Mouse (Mus musculus): ENCODE measurements around the gene Prkca.

Prkca gene

DNA sequence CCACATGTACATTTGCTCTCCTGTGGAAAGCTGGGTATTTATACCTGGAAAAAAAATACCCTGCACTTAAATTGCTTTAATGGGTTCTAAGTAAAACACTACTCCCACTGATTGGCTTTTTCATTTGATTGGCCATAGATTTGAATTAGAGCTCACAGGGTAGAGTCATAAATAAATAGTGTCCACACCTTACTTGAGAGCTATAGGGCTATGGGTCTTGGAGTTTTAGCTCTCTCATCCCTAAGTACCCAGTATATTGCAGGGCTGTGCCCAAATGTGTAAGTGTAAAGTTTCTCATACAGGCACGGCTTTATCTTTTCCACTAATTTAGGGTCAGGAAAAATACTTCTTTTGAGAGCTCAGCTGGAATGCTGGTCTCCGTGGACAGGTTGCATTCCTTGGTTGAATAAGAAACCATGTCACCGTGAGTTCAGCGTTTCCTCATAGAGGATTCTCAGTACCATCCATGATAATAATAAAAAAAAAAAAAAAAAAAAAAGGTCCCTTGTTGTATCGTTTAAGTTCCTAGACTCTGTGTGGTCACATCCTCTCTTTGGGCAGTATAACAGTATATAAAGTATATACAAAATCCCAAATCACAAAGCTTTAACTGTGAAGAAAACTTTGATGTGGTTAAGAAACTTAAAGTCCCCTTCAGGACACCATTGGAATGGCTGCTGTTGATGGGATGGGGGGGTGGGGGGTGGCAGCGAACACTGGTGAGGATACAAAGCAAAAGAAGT is 82.8 kb downstream of the Prkca start:
- no peak for DNase-seq (ENCODE audit: low read depth, low spot score)

DNA sequence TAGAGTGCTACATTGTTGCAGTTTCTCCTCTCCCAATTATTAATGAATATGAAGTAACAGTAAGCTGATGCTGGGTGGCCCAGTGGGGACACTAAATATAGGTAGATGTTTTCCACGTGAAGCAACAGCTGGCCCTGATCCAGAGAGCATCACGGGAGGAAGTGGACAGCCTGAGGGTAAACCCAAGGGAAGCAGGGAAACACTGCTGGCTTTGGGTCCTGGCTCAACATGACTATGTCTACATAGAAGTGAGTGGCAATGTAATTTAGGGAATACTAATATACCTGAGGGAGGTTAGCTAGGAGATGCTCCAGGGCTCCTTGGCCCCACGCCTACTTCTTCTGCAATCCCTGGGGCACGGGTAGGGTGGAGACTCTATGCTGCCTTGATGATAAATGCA is 84.3 kb downstream of the Prkca start:
- DNase-seq (ENCODE audit: low read depth, low spot score): peak; percentile 13

DNA sequence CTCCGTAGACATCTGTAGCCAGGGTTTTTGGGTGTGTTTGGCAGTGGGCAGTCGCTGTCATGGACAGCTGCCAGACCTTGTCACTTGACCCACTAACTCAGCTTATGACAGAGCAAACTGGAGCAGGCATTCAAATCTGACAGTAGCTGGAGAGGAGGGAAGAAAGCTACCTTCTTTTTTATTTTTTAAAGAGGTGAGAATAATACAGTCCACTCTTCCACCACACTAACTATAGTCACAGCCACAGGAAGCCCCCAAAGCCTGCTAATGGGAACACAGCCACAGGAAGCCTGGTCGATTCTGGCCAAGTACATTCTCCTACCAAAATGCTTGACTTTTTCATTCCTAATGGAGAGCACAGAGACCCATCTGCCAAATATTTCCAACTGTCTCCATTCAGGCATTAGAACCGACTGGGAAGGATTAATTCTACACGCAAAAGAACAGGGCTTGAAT is 84.9 kb downstream of the Prkca start:
- DNase-seq (ENCODE audit: low read depth, low spot score): peak; percentile 28

DNA sequence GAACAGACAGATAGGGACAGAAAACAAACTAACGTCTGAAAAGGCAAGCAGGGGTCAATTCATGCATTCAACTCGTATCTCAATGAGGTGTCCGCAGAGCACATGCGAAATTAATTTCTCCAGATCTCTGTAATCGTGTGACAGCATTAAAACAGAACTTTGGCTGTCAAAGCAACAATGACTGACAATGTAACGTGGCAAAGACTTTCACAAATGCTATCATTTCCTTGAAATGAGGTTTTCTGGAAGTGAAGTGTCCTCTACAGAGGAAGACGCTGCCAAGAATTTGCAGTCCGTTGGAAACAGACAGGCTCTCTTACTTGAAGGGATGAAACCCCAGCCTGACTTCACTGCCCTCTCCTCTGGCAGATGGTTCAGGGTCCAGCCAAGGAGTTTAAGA is 85.8 kb downstream of the Prkca start:
- DNase-seq (ENCODE audit: low read depth, low spot score): no peak

DNA sequence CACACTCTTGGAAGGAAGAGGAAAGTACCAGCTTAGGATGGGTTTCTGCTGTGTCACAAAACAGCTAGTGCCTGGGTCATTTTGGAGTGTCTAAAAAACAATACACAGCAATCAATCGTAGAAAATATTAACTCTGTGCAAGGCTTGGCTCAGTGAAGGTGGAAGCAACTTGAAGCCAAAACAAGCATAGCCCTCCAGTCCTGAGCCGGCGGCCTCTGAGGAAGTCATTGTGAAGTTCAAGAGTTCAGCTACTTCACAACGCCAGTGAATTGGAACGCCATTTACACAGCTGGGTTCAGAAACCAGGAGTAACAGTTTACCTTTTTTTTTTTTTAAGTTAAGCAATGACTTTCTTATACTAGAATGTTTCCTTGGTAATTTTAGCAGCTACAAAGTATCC is 89.0 kb downstream of the Prkca start:
- DNase-seq (ENCODE audit: low read depth, low spot score): no peak

DNA sequence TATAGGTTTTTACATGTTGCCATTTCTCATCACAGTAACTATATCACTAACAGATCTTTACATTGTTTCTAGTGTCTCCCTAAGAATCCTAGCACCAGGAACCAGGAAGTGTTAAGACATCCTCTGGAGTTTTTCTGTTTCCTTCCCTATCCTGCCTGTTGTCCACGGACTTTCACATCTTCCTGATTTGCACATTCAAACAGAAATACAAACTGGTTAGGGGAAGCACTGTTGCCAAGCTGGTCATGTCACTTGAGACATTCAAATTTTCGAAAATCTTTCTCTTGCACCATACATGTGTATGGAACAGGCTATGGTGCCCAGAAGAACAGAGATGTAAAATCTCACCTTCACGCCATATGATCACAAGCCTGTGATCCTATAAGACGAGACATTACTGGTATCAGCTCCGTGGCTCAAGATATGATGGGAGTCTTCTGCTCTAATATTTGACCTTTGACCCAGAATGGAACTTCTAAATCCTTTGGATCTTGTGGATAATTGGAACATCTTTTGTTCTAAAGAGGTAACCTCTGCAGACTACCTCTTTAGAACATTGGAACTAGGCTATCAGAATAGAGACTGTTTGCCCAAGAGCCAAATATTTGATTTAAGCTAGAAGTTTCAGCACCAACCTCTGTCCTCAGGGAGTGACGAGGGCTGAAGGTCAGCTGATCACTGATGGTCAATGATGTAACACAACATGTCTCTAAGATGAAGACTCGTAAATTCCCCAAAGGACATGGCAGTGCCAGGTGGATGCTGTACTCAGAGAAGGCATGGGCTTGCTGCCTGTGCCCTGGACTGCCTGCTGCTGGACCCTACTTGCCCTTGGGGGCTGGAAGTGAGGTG is 91.6 kb downstream of the Prkca start:
- DNase-seq (ENCODE audit: low read depth, low spot score): no peak

DNA sequence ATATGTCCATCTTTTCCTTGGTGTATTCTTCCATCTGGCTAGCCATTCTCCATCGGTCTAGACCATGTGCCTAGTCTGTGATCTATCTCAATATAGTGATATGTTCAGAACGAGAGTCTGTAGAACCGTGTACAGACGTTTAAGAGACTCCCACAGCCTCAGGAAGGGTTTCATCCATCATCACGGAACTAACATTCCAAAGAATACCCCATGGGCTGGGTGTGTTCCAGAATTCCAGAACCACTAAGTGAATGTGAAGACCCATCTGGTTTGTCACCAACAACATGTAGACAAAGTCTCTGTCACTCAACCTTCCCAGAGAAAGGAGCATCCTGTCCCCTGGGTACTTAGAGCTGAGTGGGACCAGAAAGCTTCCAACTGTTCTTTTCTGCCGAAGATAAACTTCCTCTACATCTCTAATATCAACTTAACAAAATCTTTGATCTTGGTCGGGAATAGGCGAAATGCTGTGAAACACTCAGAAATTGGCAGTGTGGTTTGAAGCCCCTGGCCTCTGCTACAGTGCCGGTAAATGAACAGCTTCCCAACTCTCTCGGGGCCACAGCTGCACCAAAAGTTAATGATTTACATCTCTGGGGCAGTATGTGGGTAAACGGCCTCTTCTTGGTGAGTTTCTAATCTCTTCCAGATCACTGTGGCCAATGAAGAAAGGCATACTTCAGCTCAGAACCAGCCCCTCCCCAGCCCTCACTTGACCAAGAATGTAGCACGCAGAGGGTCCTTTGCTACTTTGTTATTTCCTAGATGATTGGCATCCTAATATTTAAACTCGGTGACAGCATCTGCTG is 92.7 kb downstream of the Prkca start:
- no peak for DNase-seq (ENCODE audit: low read depth, low spot score)

DNA sequence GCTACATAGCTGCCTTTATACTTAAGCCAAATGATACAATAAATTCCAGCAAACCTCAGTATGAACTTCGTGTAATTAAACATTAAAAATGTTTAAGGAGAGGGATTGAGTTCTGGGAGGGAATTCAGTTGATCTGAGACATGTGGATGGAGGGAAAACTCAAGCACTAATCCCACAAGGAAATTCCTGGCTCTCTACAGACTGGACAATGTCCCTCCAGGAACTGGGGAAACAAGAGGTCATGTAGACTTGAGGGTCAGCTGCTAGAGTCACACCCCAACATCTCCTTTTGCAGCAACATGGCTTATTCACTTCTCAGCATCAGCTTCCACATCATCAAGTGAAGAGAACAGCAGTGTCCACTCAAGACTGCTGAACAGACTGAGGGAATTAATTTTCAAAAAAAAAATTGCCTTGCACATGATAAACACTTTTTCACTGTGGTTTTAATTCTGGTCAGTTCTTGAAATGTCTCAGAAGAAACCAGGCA is 93.5 kb downstream of the Prkca start:
- no peak for DNase-seq (ENCODE audit: low read depth, low spot score)

DNA sequence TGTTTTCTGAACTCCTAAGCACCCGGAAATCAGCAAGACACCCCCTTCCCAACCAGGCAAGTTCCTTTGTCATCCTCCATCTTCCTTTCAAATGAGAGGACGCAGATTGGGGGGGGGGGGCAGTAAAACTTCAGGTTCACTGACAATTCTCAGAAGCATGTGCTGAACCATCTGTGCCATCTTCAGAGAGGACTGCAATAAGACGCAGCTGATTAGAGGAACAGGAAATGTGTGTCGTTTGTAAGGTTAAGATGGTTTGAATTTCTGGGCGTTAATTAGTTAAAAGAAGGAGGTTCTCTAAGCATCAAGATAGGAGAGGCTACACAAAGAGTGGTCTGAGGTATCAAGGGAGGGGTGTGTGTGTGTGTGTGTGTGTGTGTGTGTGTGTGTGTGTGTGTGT is 94.2 kb downstream of the Prkca start:
- DNase-seq (ENCODE audit: low read depth, low spot score): no peak

DNA sequence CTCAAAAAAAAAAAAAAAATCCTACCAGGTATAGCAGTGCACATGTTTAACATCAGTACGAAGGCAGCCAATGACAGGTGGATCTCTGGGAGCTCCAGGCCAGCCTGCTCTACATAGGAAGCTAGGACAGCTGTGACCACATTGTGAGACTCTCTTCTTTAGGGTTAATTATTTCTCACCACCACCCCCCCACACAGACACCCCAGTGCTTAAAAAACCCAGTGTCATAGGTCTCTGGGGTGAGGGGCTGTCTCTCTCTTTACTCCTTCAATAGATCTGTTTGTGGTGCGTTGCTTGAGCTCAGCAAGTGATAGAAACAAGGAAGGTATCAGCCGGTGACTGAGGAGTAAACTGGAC is 94.7 kb downstream of the Prkca start:
- DNase-seq (ENCODE audit: low read depth, low spot score): no peak

DNA sequence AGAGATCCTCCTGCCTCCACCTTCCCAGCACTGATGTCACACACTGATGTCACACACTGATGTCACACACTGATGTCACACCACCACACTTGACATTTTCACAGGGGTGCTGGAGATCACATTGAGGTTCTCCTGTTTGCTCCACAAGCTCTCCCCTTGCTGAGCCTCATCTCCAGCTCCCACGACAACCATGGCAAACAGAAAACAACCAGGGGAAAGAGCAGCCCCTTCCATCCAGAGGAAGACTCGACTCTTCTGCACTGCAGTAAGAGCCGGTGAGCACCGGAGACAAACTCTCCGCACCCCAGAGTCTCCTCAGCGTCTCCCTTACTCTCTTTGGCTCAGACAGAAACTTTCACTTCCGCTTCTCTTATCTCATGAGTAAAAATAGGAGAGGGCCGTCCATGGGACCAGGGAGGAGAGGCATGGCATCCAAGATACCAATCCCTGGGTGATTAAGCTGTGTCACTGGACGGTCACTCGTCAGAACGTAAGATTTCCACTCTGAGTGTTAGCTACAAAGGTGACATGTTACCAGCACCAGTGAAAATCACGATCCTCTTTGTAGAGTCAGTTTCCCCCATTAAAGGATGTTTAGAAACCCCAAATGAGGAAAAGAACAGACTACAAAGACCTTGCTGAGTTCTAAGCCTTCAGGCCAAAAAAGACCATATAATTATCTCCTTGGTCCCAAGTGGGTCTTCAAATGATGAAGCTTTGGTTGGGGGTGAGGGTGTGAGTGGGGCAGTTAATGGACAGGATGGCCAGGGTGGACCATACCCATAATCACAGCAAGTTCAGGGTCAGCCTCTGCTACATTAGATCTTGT is 95.3 kb downstream of the Prkca start:
- DNase-seq (ENCODE audit: low read depth, low spot score): no peak

DNA sequence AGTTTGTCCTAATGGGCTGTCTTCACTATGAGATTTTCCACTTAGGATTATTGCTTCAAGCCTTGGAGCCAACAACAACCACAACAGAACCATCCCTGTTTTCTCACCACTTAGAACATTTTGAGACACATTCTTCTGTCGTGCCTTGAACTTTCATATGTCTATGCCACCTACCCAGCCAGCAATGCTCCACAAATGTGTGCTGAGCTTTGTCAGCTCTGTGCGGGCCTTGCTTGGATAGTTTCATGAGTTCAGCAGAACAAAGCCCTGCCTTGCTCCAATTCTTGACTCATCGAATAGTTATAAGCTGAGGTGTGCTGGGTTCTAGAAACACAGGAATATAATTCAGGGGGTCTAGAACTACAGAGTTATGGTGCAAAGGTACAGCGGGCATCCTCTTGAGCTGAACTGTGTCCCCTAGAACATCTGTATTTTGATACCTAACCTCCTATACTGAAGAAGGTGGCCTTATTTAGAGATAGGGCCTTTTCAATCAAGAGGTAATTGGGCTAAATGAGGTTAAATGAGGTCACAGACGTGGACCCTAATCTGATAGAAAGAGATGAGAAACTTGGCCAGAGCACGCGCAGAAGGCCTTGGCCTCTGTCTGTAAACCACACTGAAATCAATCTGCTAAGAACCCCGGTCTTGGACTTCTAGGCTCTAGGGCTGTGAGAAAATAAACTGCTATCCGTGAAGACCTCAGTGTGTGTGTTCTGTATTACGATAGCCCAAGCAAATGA is 96.4 kb downstream of the Prkca start:
- DNase-seq (ENCODE audit: low read depth, low spot score): no peak

DNA sequence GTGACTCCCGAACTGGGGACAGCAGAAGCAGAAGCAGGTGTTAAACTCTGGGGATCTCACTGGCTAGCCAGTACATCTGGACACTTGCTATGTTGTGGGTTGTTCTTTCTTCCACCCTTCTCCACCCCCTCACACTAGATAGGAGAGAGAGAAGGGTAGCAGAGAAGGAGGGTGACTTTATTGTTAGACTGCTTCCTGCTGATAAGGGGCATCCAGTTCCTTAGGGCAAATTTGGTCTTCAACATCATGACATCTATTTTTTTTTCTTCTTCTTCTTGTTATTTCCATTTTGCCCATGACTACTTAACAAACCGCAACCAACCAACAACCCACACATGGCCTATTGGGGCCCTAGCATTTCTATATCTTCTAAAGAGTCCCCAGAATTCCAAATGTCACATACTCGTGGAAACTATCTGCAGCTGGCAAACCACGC is 97.4 kb downstream of the Prkca start:
- DNase-seq (ENCODE audit: low read depth, low spot score): no peak

DNA sequence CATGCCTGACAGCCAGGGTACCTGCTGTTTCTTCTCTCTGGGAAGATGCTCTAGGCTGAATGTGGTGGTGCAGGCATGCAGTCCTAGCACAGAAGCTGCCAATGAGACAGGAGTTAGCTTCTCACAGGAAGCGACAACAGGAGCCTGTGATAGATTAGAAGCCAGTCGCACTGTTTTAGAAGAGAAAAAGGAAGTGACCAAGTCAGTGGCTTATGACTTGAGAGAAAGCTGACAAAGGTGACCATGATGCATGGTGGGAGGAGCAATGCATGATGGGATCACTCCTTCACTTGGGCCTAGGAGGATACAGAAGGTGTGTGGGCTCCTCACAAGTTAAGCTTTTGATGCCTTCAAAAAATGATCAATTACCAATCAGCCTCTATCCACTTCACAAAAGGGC is 99.5 kb downstream of the Prkca start:
- no peak for DNase-seq (ENCODE audit: low read depth, low spot score)

DNA sequence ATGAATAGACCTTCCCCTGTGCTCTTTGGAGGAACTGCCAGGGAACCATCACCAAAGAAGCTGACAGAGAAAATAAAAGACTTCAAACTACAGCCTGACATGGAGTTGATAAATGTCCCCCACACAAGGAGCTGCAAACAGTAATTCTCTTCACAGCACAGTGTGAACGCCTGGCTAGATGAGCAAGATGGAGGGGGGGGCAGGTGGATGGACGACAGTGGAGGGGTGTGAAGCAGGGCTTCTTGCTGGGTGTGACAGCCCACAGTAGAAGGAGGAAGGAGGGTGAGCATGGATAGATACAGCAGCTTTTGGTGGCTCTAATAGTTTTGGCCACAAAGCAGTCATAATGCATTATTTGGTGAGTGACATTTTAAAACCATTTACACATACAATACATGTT is 100.1 kb downstream of the Prkca start:
- DNase-seq (ENCODE audit: low read depth, low spot score): no peak

DNA sequence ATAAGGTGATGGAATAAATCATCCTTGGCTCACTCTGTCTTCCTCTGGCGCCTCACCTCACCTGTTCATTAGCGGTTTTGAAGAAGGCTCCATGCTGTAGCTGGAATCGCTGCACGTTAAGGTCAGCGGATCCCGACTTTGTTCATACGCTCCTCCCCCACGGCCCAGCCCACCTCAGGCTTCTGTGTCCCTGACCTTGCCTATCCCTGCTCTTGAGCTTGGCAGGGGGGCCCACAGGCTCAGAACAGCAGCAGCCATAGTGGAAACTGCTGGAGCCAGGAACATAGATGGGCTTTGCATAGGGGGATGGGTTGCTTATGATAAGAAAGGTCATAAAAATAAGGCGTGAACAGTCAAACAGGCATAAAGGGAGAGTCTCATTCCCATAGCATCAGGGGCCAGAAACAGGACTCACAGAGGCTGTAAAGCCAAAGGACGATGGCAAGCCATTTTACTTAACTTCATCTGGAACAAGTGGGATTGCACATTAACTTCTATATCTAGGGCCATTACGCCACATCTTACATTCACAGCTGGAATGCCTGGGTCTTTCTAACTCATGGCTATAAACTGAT is 102.7 kb downstream of the Prkca start:
- DNase-seq (ENCODE audit: low read depth, low spot score): no peak

DNA sequence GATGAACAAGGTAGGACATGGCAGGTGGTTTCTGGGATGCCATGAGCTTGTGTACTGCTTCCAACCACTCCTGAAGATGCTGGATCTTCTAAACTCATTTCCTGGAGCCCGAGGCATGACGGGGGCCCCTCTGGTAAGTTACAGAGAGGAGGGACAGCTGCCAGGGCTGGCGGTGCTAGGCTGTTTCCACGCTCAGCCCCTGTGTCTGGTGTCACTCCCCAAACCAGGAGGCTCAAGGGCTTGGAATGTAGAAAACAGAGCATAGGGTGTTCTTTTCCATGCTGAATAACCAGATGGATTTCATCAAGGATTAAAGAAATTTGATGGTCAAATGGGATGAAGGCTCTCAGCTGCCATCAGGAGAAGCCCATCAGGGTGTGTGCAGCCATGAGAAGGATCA is 104.6 kb downstream of the Prkca start:
- DNase-seq (ENCODE audit: low read depth, low spot score): no peak

DNA sequence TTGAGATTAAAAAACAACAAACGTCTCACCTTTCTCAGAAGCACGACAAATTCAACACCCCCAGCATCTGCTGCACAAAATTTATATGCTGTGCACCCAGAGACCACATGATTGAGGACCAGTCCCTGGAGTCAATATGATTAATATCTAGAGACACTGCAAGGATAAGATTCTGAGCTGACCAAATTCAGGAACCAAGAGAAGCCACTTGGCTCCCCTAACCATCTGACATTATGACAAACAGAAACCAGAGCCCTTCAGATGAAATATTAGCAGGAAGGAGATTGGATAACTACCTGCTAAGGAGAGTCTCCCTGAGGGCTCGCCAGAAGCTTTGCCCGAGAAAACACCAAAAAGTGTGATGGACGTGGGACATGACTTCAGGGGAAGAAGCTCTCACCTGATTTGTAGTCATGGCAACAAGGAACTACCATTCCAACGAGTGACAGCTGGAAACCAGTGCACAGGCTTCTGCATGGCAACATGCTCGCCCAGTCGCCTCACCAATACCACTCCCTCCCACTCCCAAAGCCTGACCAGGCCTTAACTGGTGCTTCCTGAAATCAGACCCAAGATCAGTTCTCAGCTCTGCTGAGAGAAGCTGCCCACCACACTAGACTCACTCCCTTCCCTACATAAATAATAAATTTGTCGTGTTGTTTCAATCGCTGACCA is 106.8 kb downstream of the Prkca start:
- DNase-seq (ENCODE audit: low read depth, low spot score): no peak

DNA sequence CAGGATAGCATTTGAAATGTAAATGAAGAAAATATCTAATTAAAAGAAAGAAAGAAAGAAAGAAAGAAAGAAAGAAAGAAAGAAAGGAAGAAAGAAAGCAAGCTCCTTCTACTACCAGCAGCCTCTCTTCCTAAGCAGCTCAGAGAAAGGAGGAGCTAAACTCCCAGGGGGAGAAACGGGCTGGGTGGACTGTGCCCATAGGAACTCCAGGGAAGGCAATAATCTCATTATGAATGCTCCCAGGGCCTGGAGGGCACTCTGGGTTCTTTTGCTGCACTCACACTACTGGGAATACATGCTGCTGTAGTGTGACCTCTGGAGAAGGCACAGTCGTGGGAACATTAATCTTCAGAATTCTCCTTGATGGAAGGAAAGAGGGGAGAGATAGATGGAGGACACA is 107.5 kb downstream of the Prkca start:
- DNase-seq (ENCODE audit: low read depth, low spot score): no peak

All from retina, adult 2 months (tissue).